Mouse (Mus musculus) liver, adult 2 months (tissue): ENCODE data around the gene Gdf7. TPM values are rescaled to one million over a fixed set of nuclear protein-coding genes. Genes with fewer than 3 reads are reported as not detected.

Experiments used
- DNase-seq: peaks from one replicate; pipeline ENCODE4 v3.0.0-alpha.2; 2011; ENCODE audit warnings: low read depth, low spot score; ENCODE audit errors: extremely low read depth
- H3K27ac ChIP-seq: fragments of 200-500 bp; replicated peaks from 2 replicates; pipeline ENCODE4 v1.5.1; 2012; ENCODE audit warnings: low read depth, mild to moderate bottlenecking, control low read depth, inconsistent platforms, low read length; ENCODE audit not compliant: insufficient read depth
- H3K27me3 ChIP-seq: fragments of 200-500 bp; 2 replicates; pipeline ENCODE4 v1.6.1; 2012; ENCODE audit warnings: mild to moderate bottlenecking, moderate library complexity, low read length, inconsistent platforms; ENCODE audit not compliant: control insufficient read depth, insufficient read depth
- H3K36me3 ChIP-seq: fragments of 200-500 bp; 2 replicates; pipeline ENCODE4 v1.6.1; 2012; ENCODE audit warnings: low read length, inconsistent platforms; ENCODE audit not compliant: control insufficient read depth, insufficient read depth
- H3K4me1 ChIP-seq: fragments of 200-500 bp; 2 replicates; pipeline ENCODE4 v1.6.1; 2011; ENCODE audit warnings: low read length; ENCODE audit not compliant: control insufficient read depth, insufficient read depth
- H3K4me3 ChIP-seq: fragments of 200-500 bp; 2 replicates; pipeline ENCODE4 v1.5.1; 2011; ENCODE audit warnings: low read depth, mild to moderate bottlenecking, control low read depth, low read length, moderate library complexity; ENCODE audit not compliant: insufficient read depth
- H3K79me2 ChIP-seq: fragments of 200-500 bp; 2 replicates; pipeline ENCODE4 v1.6.1; 2012; ENCODE audit warnings: inconsistent platforms, mild to moderate bottlenecking, low read length, moderate library complexity; ENCODE audit not compliant: control insufficient read depth, insufficient read depth
- H3K9ac ChIP-seq: fragments of 200-500 bp; 2 replicates; pipeline ENCODE4 v1.6.1; 2012; ENCODE audit warnings: low read depth, mild to moderate bottlenecking, control low read depth, inconsistent platforms, low read length
- CTCF ChIP-seq: fragments of 200-500 bp; IDR thresholded peaks from 2 replicates; pipeline ENCODE4 v1.5.1; 2011; ENCODE audit warnings: low read depth, low read length, control low read depth
- POLR2A ChIP-seq: fragments of 200-500 bp; IDR thresholded peaks from 2 replicates; pipeline ENCODE4 v1.6.1; 2011; ENCODE audit warnings: low read length, control low read depth; ENCODE audit not compliant: insufficient read depth; ENCODE audit errors: extremely low read depth
- WGBS: fragments of 180-500 bp; shearing (Covaris S2); methylation state at CpG from one replicate; pipeline ENCODE4 v1.1.7; 2018; 5-methylcytosine and 5-hydroxymethylcytosine counted together
- polyA plus RNA-seq: library from polyadenylated mRNA; depleted of rRNA; stranded (reverse); fragments of >200 nt; gene quantifications from 2 replicates; pipeline ENCODE4 v1.2.3, GENCODE M21; 2012; rRNA removed
- total RNA-seq: library from RNA; depleted of rRNA; stranded (reverse); fragments of >200 nt; gene quantifications from 2 replicates; pipeline ENCODE4 v1.2.3, GENCODE M21; 2014; rRNA removed

Gene Gdf7
- total and polyA plus RNA-seq, 2 experiments = not detected

DNA sequence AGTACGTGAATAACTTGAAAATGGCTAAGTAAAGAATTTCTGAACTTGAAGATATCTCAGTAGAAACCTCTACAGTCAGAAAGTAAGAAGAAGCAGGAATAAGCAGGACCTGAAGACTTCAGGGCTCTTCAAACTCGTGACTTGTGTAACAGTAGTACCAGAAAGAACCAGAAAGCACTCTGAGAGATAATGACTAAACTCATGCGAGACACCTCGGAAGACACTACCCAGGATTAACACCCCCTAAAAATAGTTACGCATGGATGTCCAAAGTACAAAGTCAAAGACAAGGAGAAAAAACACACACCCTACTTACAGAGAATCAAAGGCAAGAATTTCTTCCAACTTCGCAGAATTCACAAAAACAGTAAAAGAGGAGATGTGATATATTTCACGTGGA, 35.4 kb downstream of the Gdf7 start:
- H3K4me3 ChIP-seq = no peak overlapping the region
- DNase-seq = no peak
- WGBS = 94% methylated on average over 7 of the region's 7 CpGs

DNA sequence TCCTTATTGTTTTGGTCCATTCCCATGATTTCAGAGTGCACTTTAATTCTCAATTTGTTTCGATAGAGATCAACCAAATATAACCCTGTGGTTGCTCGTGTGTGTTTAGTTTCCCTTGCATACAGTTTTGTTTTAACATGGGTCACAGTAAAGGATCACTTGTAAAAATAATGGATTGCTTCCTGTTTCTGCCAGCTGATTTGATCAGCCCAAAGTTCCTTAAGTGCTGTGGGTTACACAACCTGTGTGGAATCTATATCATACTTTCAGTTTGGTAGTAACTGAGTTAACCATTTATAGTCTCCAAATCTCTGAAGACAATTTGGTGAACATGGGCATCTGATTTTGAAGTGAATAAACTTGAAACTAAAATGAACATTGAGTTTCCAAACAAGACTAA, 41.5 kb downstream of the Gdf7 start:
- Histone ChIP-seq H3K79me2 (peaks cover 5% of the 10 kb centered on the region; the same call in 1 of the 2 replicates), H3K27me3 (no peaks in the 10 kb centered on the region), H3K4me3 (no peak overlapping the region), H3K4me1 (no peaks in the 10 kb centered on the region), H3K36me3 (peaks cover 16% of the 10 kb centered on the region; the same call in 1 of the 2 replicates), H3K9ac (no peak overlapping the region), H3K27ac (no peak overlapping the region)
- WGBS = 25% methylated on average over 2 of the region's 2 CpGs
- DNase-seq = no peak
- TF ChIP-seq CTCF (no peak), POLR2A (no peak)

More for the DNA sequence above, 35.4 kb downstream of the Gdf7 start:
- Histone ChIP-seq H3K27ac (no peak overlapping the region), H3K79me2 (no peaks in the 10 kb centered on the region; the same call in 1 of the 2 replicates), H3K36me3 (peaks cover 21% of the 10 kb centered on the region; the same call in 1 of the 2 replicates), H3K9ac (no peak overlapping the region), H3K4me1 (no peaks in the 10 kb centered on the region), H3K27me3 (no peaks in the 10 kb centered on the region)
- TF ChIP-seq CTCF (no peak), POLR2A (no peak)

Other genes with a start within 250 kb of the Gdf7 start
- gene Ldah, start 93.8 kb downstream of the Gdf7 start, total RNA-seq = 30.3 and 34.8 TPM in 2 replicates
- 22.5 and 30.5 TPM in 2 replicates for gene Ldah, start 93.8 kb downstream of the Gdf7 start, polyA plus RNA-seq
- 3.0 and 5.2 TPM in 2 replicates for gene Hs1bp3, start 11.5 kb upstream of the Gdf7 start, total RNA-seq
- 13.5 and 16.6 TPM in 2 replicates for gene Hs1bp3, start 11.5 kb upstream of the Gdf7 start, polyA plus RNA-seq
- 12.8 and 25.2 TPM in 2 replicates for gene Rhob, start 198.1 kb upstream of the Gdf7 start, total RNA-seq
- 24.9 and 31.0 TPM in 2 replicates for gene Rhob, start 198.1 kb upstream of the Gdf7 start, polyA plus RNA-seq